Mouse (Mus musculus): Measurements from ENCODE around the gene Gm49321. TPM values are rescaled to one million over a fixed set of nuclear protein-coding genes. Genes with fewer than 3 reads are reported as not detected.

Gm49321 gene
- polyA plus RNA-seq, 1 experiment, result not detected

- TF ChIP-seq CEBPB (IDR thresholded peaks at IDR 0.05; ENCODE audit: insufficient read depth, poor library complexity, severe bottlenecking) (no peak), MYOG (IDR thresholded peaks at IDR 0.05; ENCODE audit: control insufficient read depth in 1 of 3, insufficient read depth in 1 of 3, insufficient read length in 2 of 3, low read depth in 2 of 3) (no peak), USF1 (IDR thresholded peaks at IDR 0.05; ENCODE audit: low read depth) (no peak), SRF (IDR thresholded peaks at IDR 0.05; ENCODE audit: control insufficient read depth, insufficient read length, low read depth) (no peak), E2F4 (IDR thresholded peaks at IDR 0.05; ENCODE audit: insufficient read depth) (no peak), MYOD1 (IDR thresholded peaks at IDR 0.05; ENCODE audit: control insufficient read depth in 1 of 3, insufficient read length in 2 of 3, low read depth in 2 of 3) (no peak), REST (IDR thresholded peaks at IDR 0.05; ENCODE audit: insufficient read depth, insufficient read length) (no peak), MAX (IDR thresholded peaks at IDR 0.05; ENCODE audit: low read depth) (no peak), POLR2AphosphoS2 (IDR thresholded peaks at IDR 0.05; ENCODE audit: insufficient read length, low read depth) (no peak), TCF12 (IDR thresholded peaks at IDR 0.05; ENCODE audit: insufficient read depth, poor library complexity, severe bottlenecking) (no peak), POLR2A (IDR thresholded peaks at IDR 0.05; ENCODE audit: insufficient read length, low read depth) (no peak), TCF3 (IDR thresholded peaks at IDR 0.05; ENCODE audit: insufficient read length, low read depth) (no peak)
- Histone ChIP-seq H3K4me3 (no peak overlapping the region), H3K27me3 (ENCODE audit: control insufficient read depth, insufficient read depth, insufficient read length) (no peaks in the 10 kb centered on the region), H3ac (ENCODE audit: control insufficient read depth, insufficient read length) (no peak overlapping the region), H3K79me2 (ENCODE audit: control insufficient read depth, insufficient read depth) (no peaks in the 10 kb centered on the region), H3K4me2 (ENCODE audit: low read depth) (no peak overlapping the region), H3K36me3 (ENCODE audit: control insufficient read depth, insufficient read depth) (no peaks in the 10 kb centered on the region)
Observed at GRCm38 (mm10) chr12:73894838-73895237, 42.6 kb upstream of the Gm49321 start.

DNA sequence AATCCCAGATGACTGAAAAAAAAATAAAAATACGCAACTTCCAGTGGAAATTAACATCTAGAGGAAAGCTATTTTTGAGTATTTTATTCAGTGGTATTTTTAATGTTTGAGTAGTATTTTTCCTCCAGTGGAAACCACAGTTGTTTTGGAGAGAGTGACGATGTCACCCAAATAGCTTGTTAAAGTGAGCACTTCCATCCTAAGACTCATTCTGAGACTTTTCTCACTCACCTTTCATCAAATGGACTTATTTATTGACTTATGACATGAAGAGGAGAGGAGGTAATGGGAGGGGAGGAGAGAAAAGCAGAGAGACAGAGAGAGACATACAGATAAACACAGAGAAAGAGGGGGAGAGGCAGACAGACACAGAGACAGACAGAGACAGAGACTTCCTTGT lies 41.8 kb upstream of the Gm49321 start:
- no peaks in the 10 kb centered on the region for H3K79me2 ChIP-seq (ENCODE audit: control insufficient read depth, insufficient read depth)
- H3ac ChIP-seq (ENCODE audit: control insufficient read depth, insufficient read length), result no peak overlapping the region
- H3K4me2 ChIP-seq (ENCODE audit: low read depth), result no peak overlapping the region
- TF ChIP-seq REST (IDR thresholded peaks at IDR 0.05; ENCODE audit: insufficient read depth, insufficient read length) (no peak), TCF12 (IDR thresholded peaks at IDR 0.05; ENCODE audit: insufficient read depth, poor library complexity, severe bottlenecking) (no peak), MYOD1 (IDR thresholded peaks at IDR 0.05; ENCODE audit: control insufficient read depth in 1 of 3, insufficient read length in 2 of 3, low read depth in 2 of 3) (no peak), POLR2A (IDR thresholded peaks at IDR 0.05; ENCODE audit: insufficient read length, low read depth) (no peak), TCF3 (IDR thresholded peaks at IDR 0.05; ENCODE audit: insufficient read length, low read depth) (no peak), CEBPB (IDR thresholded peaks at IDR 0.05; ENCODE audit: insufficient read depth, poor library complexity, severe bottlenecking) (no peak), POLR2AphosphoS2 (IDR thresholded peaks at IDR 0.05; ENCODE audit: insufficient read length, low read depth) (no peak), USF1 (IDR thresholded peaks at IDR 0.05; ENCODE audit: low read depth) (no peak), SRF (IDR thresholded peaks at IDR 0.05; ENCODE audit: control insufficient read depth, insufficient read length, low read depth) (no peak), MAX (IDR thresholded peaks at IDR 0.05; ENCODE audit: low read depth) (no peak), E2F4 (IDR thresholded peaks at IDR 0.05; ENCODE audit: insufficient read depth) (no peak), MYOG (IDR thresholded peaks at IDR 0.05; ENCODE audit: control insufficient read depth in 1 of 3, insufficient read depth in 1 of 3, insufficient read length in 2 of 3, low read depth in 2 of 3) (no peak)
- H3K4me3 ChIP-seq, result no peak overlapping the region
- no peaks in the 10 kb centered on the region for H3K36me3 ChIP-seq (ENCODE audit: control insufficient read depth, insufficient read depth)
- H3K27me3 ChIP-seq (ENCODE audit: control insufficient read depth, insufficient read depth, insufficient read length), result no peaks in the 10 kb centered on the region

- TF ChIP-seq CEBPB (IDR thresholded peaks at IDR 0.05; ENCODE audit: insufficient read depth, poor library complexity, severe bottlenecking), result peak; percentile 27; the same call in 1 of the 2 replicates
- no peak for TF ChIP-seq MYOG (IDR thresholded peaks at IDR 0.05; ENCODE audit: control insufficient read depth in 1 of 3, insufficient read depth in 1 of 3, insufficient read length in 2 of 3, low read depth in 2 of 3)
- no peak for TF ChIP-seq TCF12 (IDR thresholded peaks at IDR 0.05; ENCODE audit: insufficient read depth, poor library complexity, severe bottlenecking)
- no peak overlapping the region for H3ac ChIP-seq (ENCODE audit: control insufficient read depth, insufficient read length)
Observed at GRCm38 (mm10) chr12:73896471-73896870, 41.0 kb upstream of the Gm49321 start.

DNA sequence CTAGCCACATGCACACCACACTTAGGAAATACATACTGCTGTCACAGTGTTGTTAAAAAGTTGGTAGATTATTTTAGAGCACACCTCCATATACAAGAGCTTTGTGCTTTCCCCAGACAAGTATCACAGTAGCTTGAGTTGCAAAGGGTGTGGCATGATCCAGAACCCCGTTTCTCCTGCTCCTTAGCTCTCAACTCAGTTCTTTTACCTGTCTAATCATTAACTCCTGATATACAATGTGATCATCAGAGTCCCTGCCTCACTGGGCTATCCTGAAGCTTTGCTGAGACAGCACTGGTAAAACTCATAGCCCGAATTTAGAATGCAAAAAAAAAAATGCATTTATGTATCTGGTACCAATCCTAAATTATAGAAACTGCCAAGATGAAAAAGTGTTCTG lies 39.2 kb upstream of the Gm49321 start:
- Histone ChIP-seq H3K36me3 (ENCODE audit: control insufficient read depth, insufficient read depth) (no peaks in the 10 kb centered on the region), H3ac (ENCODE audit: control insufficient read depth, insufficient read length) (no peak overlapping the region), H3K27me3 (ENCODE audit: control insufficient read depth, insufficient read depth, insufficient read length) (no peaks in the 10 kb centered on the region), H3K4me3 (no peak overlapping the region), H3K4me2 (ENCODE audit: low read depth) (no peak overlapping the region), H3K79me2 (ENCODE audit: control insufficient read depth, insufficient read depth) (peaks cover 4% of the 10 kb centered on the region)
- no peak for TF ChIP-seq USF1 (IDR thresholded peaks at IDR 0.05; ENCODE audit: low read depth)
- TF ChIP-seq MAX (IDR thresholded peaks at IDR 0.05; ENCODE audit: low read depth), result no peak
- TF ChIP-seq MYOG (IDR thresholded peaks at IDR 0.05; ENCODE audit: control insufficient read depth in 1 of 3, insufficient read depth in 1 of 3, insufficient read length in 2 of 3, low read depth in 2 of 3), result no peak
- no peak for TF ChIP-seq TCF12 (IDR thresholded peaks at IDR 0.05; ENCODE audit: insufficient read depth, poor library complexity, severe bottlenecking)

More at GRCm38 (mm10) chr12:73896471-73896870, 41.0 kb upstream of the Gm49321 start:
- Histone ChIP-seq H3K4me2 (ENCODE audit: low read depth) (no peak overlapping the region), H3K4me3 (no peak overlapping the region), H3K27me3 (ENCODE audit: control insufficient read depth, insufficient read depth, insufficient read length) (no peaks in the 10 kb centered on the region), H3K79me2 (ENCODE audit: control insufficient read depth, insufficient read depth) (no peaks in the 10 kb centered on the region), H3K36me3 (ENCODE audit: control insufficient read depth, insufficient read depth) (no peaks in the 10 kb centered on the region)

DNA sequence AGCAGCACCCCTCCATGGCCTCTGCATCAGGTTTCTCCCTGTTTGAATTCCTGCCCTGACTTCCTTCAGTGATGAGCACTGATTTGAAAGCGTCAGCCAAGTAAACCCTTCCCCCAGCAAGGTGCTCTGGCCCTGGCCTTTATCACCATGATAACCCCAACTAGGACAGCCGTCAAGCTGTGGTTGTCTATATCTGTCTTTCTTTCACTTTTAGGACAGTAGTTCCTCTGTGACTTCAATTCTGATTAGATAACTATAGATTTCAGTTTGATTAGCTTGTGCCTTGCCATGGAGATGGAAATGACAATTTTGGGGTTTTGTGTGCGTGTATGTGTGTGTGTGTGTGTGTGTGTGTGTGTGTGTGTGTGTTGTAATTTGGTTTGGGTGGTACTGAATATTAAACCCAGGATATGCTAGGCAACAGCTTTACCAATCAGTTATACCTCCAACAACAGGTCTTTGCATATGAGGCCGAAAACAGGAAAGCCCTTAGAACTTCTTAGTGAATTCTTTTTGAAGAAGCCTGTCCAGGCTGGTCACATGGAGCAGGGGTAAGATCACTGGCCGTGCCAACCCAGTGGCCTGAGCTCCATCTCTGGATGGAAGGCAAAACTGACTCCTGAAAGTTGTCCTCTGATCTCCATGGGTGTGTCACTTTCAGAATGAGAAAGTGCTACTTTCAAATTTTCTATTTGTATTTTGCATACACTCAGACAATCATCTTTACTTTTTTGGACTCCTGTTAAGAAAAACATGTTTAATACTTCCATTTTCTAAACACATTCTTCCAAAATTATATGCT lies 33.1 kb upstream of the Gm49321 start:
- H3K4me3 ChIP-seq, result no peak overlapping the region
- no peaks in the 10 kb centered on the region for H3K36me3 ChIP-seq (ENCODE audit: control insufficient read depth, insufficient read depth)
- H3K4me2 ChIP-seq (ENCODE audit: low read depth), result peak overlapping the region; percentile 55
- no peaks in the 10 kb centered on the region for H3K27me3 ChIP-seq (ENCODE audit: control insufficient read depth, insufficient read depth, insufficient read length)
- H3K79me2 ChIP-seq (ENCODE audit: control insufficient read depth, insufficient read depth), result peaks cover 16% of the 10 kb centered on the region
- H3ac ChIP-seq (ENCODE audit: control insufficient read depth, insufficient read length), result no peak overlapping the region
- TF ChIP-seq POLR2AphosphoS2 (IDR thresholded peaks at IDR 0.05; ENCODE audit: insufficient read length, low read depth) (no peak), SRF (IDR thresholded peaks at IDR 0.05; ENCODE audit: control insufficient read depth, insufficient read length, low read depth) (no peak), E2F4 (IDR thresholded peaks at IDR 0.05; ENCODE audit: insufficient read depth) (no peak), USF1 (IDR thresholded peaks at IDR 0.05; ENCODE audit: low read depth) (no peak), MAX (IDR thresholded peaks at IDR 0.05; ENCODE audit: low read depth) (no peak), CEBPB (IDR thresholded peaks at IDR 0.05; ENCODE audit: insufficient read depth, poor library complexity, severe bottlenecking) (no peak), POLR2A (IDR thresholded peaks at IDR 0.05; ENCODE audit: insufficient read length, low read depth) (no peak), TCF3 (IDR thresholded peaks at IDR 0.05; ENCODE audit: insufficient read length, low read depth) (no peak), REST (IDR thresholded peaks at IDR 0.05; ENCODE audit: insufficient read depth, insufficient read length) (no peak), MYOD1 (IDR thresholded peaks at IDR 0.05; ENCODE audit: control insufficient read depth in 1 of 3, insufficient read length in 2 of 3, low read depth in 2 of 3) (no peak), MYOG (IDR thresholded peaks at IDR 0.05; ENCODE audit: control insufficient read depth in 1 of 3, insufficient read depth in 1 of 3, insufficient read length in 2 of 3, low read depth in 2 of 3) (no peak), TCF12 (IDR thresholded peaks at IDR 0.05; ENCODE audit: insufficient read depth, poor library complexity, severe bottlenecking) (no peak)

Data from myocyte (in vitro differentiated cells).